Mouse (Mus musculus): Measurements from ENCODE around the gene Prok1. TPM values are rescaled to one million over a fixed set of nuclear protein-coding genes. Genes with fewer than 3 reads are reported as not detected.

Gene Prok1
- polyA plus RNA-seq, 1 experiment from 2014 or later, result not detected

Other genes starting within 250 kb of the Prok1 start
- gene Kcna3, start 203.5 kb downstream of the Prok1 start, polyA plus RNA-seq (2016; fragmentation: Nextera tagmentation; extraction: Ambion mirVana), result 8.9 and 10.1 TPM in 2 replicates
- 0.46 and 0.67 TPM in 2 replicates for gene Kcna2, start 138.6 kb downstream of the Prok1 start, polyA plus RNA-seq (2016; fragmentation: Nextera tagmentation; extraction: Ambion mirVana)
- gene Kcna10, start 56.7 kb downstream of the Prok1 start, polyA plus RNA-seq (2016; fragmentation: Nextera tagmentation; extraction: Ambion mirVana), result not detected in 2 replicates
- gene Cym, start 18.0 kb downstream of the Prok1 start, polyA plus RNA-seq (2016; fragmentation: Nextera tagmentation; extraction: Ambion mirVana), result not detected in 2 replicates
- gene A630076J17Rik, start 9.1 kb downstream of the Prok1 start, polyA plus RNA-seq (2016; fragmentation: Nextera tagmentation; extraction: Ambion mirVana), result not detected in 2 replicates
- 160 and 167 TPM in 2 replicates for gene Lamtor5, start 39.2 kb upstream of the Prok1 start, polyA plus RNA-seq (2016; fragmentation: Nextera tagmentation; extraction: Ambion mirVana)
- 3.7 TPM in 2 replicates for gene Slc16a4, start 51.5 kb upstream of the Prok1 start, polyA plus RNA-seq (2016; fragmentation: Nextera tagmentation; extraction: Ambion mirVana)
- gene Rbm15, start 94.0 kb upstream of the Prok1 start, polyA plus RNA-seq (2016; fragmentation: Nextera tagmentation; extraction: Ambion mirVana), result 15.7 and 17.5 TPM in 2 replicates
- gene Kcnc4, start 219.8 kb upstream of the Prok1 start, polyA plus RNA-seq (2016; fragmentation: Nextera tagmentation; extraction: Ambion mirVana), result 0.47 and 0.51 TPM in 2 replicates

All from midbrain, embryonic 12.5 days (tissue).